Mouse (Mus musculus): ENCODE data around the gene Nlgn3. TPM values are rescaled to one million over a fixed set of nuclear protein-coding genes. Genes with fewer than 3 reads are reported as not detected.

Gene Nlgn3
- not detected in 2 replicates for total RNA-seq (2014; fragmentation: Nextera tagmentation)
- total RNA-seq (2017), result not detected in 2 replicates

DNA sequence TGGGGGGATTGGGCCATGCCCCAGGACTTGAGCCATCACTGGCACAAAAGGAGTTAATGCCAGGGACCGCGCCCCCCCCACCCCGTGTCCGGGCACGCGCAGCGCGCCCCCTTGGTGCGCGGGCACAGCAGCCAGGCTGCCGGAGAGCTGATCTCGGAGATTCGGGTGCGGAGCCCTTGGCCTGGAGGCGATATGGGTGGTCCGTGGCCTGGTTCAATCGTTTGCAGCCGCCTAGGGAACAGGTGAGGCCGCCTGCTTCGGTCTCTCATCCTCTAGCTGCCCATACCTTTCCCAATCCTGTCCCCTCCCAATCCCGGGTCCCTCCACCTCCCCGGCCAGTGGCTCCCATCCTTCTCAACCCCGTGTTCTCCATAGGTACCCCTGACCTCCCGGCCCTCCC, at the start of gene Nlgn3:
Nlgn3 (plus strand) TSS at position 114 of the 400 bp plus-strand sequence.
- no peak for ATAC-seq (replicated peaks; ENCODE audit: poor library complexity, severe bottlenecking)

DNA sequence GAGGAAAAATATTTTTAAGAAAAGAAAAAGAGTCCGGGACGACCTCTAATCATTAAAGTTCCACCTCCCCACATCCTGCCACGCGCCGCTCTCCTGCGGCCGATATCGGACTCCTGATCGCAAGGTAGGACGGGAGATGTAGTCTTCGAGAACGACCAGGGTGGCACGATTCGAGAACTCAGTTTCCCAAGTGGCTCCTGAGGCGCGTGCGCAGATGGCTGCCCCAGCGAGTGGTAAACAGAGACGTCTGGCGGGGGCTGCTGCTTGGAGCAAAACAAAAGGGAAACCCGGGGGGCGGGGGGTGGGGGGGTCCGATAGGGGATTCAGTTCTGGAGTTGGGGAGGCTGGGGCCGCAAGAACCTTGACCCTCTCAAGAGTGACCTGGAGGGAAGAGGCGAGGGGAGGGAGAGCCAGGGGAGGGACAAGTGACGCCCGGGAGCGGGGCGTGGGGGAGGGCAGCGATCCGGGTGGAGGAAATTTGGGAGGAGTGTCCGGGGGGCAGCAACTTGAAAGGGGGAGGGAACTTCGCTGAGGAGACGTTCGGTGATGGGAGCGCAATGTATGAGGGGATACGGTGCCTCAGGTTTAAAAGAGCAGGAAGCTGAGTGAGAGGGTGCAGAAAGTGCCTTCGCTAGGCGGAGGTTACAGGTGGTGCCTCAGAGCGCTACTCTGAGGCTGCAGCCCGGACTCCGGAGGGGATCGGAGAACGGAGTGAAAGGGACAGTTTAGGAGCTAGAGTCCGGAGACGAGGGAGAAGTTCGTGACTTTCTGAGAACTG, 44.8 kb upstream of the Nlgn3 start, which contains the start of gene Foxo4:
Foxo4 (plus strand) TSS at position 577 of the 778 bp plus-strand sequence.
- peak; percentile 83 for ATAC-seq (replicated peaks; ENCODE audit: poor library complexity, severe bottlenecking)

DNA sequence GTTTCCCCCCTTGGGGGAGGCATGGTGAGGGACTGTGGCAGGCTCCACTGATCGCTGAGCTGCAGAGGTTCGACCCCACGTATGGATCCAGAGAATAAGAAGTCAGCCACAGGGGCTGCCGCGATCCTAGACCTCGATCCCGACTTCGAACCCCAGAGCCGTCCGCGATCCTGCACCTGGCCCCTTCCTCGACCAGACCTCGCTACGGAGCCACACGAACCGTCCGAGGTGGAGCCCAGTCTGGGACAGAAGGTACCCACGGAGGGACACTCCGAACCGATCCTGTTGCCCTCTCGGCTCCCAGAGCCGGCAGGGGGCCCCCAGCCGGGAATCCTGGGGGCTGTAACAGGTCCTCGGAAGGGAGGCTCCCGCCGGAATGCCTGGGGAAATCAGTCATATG, 44.2 kb upstream of the Nlgn3 start:
- ATAC-seq (replicated peaks; ENCODE audit: poor library complexity, severe bottlenecking), result peak; percentile 11; the same call in 1 of the 2 replicates

DNA sequence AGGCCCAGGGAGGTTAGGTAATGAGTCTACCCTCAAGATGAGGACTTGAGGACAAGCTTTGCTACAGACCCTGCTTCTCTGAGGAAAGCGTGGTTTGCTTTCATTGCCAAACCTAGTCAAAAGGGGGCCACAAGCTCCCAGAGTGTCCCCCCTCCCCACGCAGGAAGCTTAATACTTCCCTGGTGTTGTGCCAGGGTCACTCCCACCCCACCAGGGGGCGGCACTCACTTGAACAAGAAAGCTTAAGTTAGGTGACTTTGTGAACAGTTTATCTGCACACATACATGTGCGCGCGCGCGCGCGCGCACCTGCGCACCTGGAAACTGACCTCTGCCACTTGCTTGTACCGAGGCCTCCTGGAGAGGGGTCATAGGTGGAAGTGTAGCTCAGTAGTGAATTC, 42.4 kb upstream of the Nlgn3 start:
- ATAC-seq (replicated peaks; ENCODE audit: poor library complexity, severe bottlenecking), result 0 out of 2 replicates have a peak, but pooled peaks have one; percentile 6

DNA sequence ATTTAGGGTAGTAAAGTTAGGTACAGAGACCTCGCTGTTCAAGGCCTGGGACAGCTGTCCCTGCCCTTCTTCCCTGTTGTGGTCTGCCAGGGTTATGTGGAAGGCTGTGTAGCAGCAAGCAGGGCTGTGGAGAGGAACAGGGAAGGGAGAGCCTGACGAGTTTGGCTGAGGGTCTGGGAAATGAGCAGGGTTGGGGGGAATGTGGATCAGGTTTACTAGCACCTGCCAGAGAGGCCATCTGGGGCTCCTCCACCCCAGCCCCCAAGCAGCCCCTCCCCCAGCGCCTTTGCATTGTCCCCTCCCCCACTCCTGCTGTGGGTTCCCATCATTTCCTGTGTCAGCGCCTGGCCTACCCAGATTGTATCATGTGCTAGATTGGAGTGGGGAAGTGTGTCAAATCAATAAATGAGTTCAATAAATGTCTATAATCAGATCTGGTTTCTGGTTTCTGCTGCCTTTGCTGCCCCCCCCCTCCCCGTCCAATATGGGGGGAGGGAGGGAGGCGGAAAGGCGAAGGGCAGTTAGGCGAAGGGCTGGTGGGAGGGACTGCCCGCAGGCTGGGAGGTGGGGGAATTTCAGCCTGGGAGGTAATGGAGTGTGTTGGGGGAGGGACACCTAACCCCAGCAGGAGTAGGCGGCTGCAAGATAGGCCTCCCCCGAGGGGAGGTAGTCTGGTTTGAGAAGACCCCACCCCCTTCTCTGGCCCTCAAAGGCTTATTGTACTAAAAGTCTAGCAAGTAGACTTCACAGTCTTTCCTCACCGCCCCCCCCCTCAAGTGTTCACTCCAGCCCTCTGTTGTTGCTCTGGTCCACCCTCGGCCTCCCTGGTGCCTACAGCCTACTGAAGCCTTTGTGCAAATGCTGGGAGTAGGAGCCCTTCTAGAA, 38.3 kb upstream of the Nlgn3 start:
- peak; percentile 64 for ATAC-seq (replicated peaks; ENCODE audit: poor library complexity, severe bottlenecking)

DNA sequence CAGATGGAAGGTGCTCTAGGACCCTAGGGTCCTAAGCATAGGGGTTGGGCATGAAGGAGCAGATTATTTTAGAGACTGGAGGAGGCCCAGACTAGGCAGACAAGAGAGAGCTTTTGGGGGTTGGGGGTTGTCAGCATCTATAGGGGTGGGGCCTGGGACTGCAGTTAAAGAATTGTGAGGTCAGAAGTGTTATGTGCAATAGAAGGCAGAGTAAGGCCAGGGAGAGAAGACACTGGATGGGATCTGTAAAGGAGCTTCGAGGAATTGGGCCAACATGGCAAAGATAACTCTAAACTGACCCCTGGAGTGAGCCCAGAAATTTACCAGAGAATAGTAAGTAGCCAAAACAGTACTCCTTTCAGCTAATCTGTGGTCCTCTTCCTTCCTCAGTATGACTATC, 35.1 kb upstream of the Nlgn3 start, which contains the start of gene Gm614:
Gm614 (minus strand) TSS at position 101 of the 400 bp plus-strand sequence.
- no peak for ATAC-seq (replicated peaks; ENCODE audit: poor library complexity, severe bottlenecking)

DNA sequence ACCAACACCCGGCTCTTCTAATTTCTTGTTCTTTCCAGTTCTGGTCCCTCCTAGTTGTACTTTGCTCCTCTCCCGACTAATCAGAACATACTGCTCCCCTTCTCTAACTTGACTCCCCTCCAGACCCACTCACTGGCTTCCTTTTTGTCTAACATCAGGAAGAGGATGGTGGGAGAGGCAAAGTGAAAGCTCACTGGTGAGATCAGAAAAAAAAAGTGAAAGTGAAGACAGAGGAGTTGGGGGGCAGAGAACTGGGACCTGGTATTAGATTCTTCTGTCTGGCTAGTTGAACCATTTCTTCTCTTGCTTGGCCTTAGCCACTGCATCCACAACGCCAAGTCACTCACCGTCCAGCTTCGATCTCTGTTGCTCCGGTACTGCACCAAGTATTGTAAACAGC, 32.3 kb upstream of the Nlgn3 start:
- no peak for ATAC-seq (replicated peaks; ENCODE audit: poor library complexity, severe bottlenecking)

DNA sequence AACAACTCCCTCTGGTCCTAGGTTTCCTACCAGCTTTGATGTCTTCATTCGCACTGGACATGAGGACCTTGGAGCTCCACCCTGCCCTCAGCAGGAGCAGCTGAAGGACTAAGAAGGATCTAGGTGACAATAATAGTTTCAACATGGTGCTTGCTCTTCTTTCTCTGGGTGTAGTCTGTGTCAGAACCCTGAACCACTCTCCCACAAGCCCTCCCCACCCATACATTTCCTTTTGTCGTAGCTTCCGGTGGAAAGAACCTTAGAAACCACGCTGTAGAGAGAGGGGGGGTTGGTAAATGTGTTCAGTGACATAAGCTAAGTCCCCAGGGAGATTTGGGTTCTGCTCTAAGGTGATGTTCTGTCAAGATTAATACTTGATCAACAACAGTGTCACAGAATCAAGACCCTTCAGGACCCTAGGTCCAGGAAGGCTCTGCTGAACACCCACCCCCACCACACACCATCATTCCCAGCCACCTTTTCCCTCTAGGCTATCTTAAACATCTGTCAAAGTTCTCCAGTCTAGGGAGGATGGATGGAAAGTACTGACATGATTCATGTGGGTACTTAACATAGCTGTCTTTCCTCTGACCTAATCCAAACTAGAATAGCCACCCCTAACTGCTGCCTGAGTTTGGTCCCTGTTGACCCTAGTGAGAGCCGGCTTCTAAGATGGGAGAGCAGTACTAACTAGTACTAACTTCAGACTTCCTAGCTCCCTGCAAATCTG, 30.8 kb upstream of the Nlgn3 start, which contains the start of gene Il2rg:
Il2rg (minus strand) TSS at position 231 of the 730 bp plus-strand sequence.
- ATAC-seq (replicated peaks; ENCODE audit: poor library complexity, severe bottlenecking), result peak; percentile 79

DNA sequence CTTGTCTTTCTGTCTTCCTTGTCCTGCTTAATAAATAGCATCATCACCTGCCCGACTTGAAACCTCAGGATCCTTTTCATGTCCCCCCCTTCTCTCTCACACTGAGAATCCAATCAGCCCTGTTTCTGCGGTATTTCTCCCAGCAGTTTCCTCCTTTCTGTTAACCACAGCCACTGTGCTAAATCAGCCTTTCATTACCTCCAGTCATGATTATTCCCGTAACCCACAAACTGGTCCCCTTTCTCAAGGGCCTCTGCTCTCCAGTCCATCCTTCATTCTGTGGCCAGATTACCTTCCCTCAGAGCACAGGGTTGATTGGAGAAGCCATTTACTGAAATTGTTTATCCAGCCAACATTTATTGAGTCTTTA, 30.2 kb upstream of the Nlgn3 start, which contains the start of gene Gm20489:
Gm20489 (minus strand) TSS at position 269 of the 370 bp plus-strand sequence.
- peak; percentile 65 for ATAC-seq (replicated peaks; ENCODE audit: poor library complexity, severe bottlenecking)

DNA sequence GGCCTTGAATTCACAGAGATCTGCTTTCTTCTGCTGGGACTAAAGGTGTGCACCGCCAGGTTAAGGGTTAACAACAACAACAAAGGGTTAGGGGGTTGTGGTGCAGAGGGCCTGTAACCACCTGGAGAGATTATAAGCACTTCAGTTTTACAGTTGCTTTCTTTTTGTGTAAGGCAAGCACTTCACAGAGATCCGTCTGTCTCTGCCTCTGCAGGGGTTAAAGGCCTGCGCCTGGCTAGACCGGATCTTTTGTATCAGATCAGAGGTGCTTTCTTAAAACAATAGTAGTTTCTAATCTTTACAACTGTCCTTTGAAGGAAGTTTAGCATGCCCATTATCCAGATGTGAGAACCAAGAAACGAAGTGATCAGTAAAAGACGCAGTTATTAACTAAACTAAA, 25.6 kb upstream of the Nlgn3 start:
- no peak for ATAC-seq (replicated peaks; ENCODE audit: poor library complexity, severe bottlenecking)

DNA sequence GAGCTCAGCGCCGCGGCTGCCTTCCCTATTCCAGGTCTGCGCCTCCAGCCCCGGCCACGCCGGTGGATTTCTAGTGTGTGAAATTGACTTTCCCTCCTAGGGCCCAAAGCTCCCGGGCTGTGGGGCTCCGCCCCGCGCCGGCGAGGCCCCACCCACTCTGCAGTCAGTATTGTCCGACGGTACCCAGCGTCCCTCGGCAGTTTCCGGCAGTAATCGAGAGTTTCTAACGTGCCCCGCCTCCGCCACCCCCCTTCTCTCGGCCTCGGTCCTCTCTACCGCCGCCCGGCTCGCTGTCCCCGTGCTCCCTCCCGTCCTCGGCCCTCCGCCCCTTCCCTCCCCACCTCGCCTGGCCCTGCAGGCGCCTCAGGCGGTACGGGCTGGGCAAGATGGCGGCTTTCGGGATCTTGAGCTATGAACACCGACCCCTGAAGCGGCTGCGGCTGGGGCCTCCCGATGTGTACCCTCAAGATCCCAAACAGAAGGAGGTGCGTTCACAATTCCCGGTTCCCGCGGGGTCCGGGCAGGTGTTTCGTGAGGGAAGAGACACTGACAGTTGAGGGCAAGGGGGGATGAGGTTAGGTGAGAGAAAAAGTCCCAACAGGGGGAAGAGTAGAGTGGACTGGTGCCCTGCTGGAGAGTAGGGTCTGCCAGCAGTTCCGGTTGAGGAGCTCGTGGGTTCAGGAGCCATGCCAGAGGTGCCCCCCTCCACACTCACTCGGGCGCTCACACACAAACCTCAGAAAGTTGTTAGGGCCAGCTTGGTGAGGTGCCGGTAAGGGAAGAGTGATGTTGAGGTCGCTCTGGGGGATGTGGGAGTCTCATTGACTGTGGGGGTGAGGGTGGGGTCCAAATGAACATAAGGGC, 24.9 kb upstream of the Nlgn3 start, which contains the start of gene Med12:
Med12 (plus strand) TSS at position 156 of the 864 bp plus-strand sequence.
- ATAC-seq (replicated peaks; ENCODE audit: poor library complexity, severe bottlenecking), result peak; percentile 99

DNA sequence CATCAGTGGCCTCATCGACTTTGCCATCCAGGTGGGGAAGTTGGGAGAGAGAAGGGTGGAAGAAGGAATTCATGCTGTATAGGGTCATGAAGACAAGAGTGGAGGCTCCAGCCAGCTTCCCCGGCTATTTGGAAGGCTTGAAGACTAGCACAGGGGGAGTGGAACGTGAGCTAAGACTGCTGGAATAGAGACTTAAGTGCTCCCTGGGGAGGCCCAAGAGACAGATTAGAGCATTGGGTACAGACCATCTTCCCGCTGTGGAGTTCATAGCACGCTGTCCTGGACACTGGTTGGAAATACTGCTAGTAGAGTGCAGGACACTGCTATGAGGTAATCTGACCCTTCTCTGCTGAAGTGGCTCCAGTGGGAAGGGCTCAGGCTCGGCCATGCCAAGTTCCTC, 16.2 kb upstream of the Nlgn3 start:
- ATAC-seq (replicated peaks; ENCODE audit: poor library complexity, severe bottlenecking), result no peak

DNA sequence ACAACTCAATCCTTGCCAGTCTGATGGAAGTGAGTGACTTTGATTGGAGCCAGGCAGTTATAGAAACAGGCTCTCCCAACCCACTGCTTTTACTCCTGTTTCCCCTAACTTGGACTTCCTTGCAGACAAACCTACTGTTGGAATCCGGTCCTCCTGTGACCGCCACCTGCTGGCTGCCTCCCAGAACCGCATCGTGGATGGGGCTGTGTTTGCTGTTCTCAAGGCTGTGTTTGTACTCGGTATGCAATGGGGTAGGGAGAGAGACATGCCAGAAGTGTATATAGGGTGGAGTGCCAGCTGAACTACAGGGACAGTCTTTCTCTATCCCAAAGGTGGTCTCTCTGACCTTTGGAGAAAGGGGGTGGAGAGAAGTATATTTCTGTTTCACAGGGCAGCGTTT, 13.4 kb upstream of the Nlgn3 start:
- ATAC-seq (replicated peaks; ENCODE audit: poor library complexity, severe bottlenecking), result peak; percentile 77

DNA sequence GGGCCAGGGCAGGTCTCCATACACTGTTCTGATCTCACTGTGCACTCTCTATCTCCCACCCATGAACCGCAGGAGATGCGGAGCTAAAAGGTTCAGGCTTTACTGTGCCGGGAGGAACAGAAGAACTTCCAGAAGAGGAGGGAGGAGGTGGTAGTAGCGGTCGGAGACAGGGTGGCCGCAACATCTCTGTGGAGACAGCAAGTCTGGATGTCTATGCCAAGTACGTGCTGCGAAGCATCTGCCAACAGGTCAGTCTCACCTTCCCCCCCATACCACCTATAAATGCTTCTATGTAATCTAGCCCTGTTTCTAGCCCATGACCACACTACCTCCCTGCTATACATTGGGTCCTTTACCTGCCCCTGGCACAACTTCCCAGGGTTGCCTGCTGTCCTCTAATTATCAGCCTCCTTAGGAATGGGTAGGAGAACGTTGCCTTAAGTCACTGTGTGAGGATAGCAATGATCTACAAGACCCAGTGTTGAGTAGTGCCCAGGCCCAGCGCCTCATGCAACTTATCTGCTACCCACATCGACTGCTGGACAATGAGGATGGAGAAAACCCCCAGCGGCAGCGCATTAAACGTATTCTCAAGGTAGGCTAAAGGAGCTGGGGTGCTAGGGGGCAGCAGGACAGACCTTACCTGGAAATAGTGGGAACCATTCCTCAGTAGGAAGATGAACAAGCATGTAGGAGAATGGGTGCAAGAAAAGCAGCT, 12.9 kb upstream of the Nlgn3 start:
- ATAC-seq (replicated peaks; ENCODE audit: poor library complexity, severe bottlenecking), result no peak

DNA sequence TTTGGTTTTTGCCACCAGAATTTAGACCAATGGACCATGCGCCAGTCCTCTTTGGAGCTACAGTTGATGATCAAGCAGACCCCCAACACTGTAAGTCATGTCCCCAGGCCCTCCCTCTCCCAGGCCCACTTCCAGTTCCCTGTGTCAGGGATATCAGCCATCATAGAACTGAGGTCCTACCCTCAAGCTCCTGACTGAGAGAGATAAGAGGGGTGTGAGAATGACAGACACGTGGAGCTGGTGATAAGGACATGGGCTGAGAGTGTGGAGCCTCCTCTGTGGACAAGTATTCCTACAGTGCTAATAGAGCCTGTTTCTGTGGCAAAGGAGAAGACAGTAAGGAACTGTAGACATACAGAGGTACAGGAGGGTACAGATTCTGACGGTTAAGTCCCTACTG, 11.4 kb upstream of the Nlgn3 start:
- no peak for ATAC-seq (replicated peaks; ENCODE audit: poor library complexity, severe bottlenecking)

DNA sequence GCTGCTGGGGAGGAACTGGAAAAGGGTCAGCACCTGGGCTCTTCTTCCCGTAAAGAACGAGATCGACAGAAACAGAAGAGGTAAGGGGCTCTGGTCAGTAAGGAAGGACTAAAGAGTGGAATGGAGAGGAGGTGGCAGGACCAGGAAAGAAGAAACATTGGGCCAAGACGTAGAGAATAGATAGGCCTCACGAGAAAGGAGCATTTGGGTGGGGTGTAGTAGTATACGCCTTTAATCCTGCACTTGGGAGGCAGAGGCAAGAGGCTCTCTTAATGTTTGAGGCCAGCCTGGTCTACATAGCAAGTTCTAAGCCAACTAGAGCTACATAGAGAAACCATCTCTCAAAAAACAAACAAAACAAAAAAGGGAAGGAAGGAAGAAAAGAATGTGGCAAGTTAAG, 10.5 kb upstream of the Nlgn3 start:
- no peak for ATAC-seq (replicated peaks; ENCODE audit: poor library complexity, severe bottlenecking)

DNA sequence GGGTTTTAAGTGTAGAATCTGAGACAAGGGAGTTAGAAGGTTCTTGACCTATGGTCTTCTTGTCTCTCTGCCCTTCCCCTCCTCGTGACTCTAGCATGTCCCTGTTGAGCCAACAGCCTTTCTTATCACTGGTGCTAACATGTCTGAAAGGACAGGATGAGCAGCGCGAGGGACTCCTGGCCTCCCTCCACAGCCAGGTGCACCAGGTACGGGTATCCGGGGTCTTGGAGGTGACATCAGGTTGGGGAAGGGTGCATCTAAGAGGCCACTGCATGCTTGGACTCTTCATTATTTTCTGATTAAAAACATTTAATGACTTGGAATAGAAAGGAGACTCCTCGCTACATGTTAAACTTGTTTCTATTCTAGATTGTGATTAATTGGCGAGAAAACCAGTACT, 9.9 kb upstream of the Nlgn3 start:
- ATAC-seq (replicated peaks; ENCODE audit: poor library complexity, severe bottlenecking), result no peak

DNA sequence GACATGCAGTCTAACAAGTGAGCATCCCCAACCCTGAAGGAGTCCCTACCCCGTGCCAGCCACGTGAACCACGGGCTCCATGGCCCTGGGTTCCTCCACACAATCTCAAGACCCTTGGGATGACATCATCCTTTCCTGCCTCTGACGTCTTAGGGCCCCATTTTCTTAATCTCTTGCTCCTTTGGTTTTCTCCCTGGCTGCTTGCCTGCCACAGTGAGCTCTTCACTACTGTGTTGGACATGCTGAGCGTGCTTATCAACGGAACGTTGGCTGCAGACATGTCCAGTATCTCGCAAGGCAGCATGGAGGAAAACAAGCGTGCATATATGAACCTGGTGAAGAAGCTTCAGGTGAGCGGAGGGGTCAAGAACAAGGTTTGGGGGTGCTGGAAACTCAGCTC, 8.9 kb upstream of the Nlgn3 start:
- ATAC-seq (replicated peaks; ENCODE audit: poor library complexity, severe bottlenecking), result no peak
